Mouse (Mus musculus): Measurements from ENCODE around the gene Sox5. TPM values are rescaled to one million over a fixed set of nuclear protein-coding genes. Genes with fewer than 3 reads are reported as not detected.
"Not testable (repeated sequence)": the region's sequence is repeated elsewhere in the genome, so short reads cannot be mapped to it uniquely, and the experiment has no call there.

Gene Sox5
- polyA plus RNA-seq, 1 experiment from 2014 or later: 23.4 TPM

DNA sequence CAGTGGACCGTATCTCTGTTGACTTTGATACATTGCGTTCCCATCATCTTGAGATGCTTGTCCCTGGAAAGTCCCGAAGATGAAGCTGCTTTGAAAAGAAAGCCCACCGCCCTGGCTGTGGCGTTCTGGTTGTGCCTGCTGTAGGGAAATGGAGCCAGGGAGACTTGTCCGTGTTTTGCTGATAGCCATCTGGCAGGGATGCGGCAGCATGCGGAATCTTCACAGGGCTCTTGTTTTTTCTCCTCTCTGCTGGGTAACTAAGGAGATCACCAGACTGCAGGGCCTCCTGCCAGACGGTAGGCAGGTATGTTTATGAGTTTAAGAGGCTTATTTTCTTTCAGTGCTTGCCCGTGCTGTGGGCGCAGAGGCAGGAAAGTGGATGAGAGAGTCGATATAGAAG lies 499.0 kb downstream of the Sox5 start:
- WGBS: 77% methylated on average over 12 of the region's 12 CpGs
- Histone ChIP-seq H3K9me3 (replicated peaks; ENCODE audit: control insufficient read depth, low read length) (no peaks in the 10 kb centered on the region), H3K27me3 (ENCODE audit: control insufficient read depth, insufficient read depth, low read length) (no peaks in the 10 kb centered on the region), H3K9ac (replicated peaks; ENCODE audit: low read length) (no peak overlapping the region), H3K4me1 (ENCODE audit: control insufficient read depth, insufficient read depth, low read length) (no peaks in the 10 kb centered on the region), H3K4me2 (ENCODE audit: low read depth, low read length) (no peak overlapping the region), H3K4me3 (ENCODE audit: low read depth, low read length) (no peak overlapping the region), H3K36me3 (replicated peaks; ENCODE audit: control insufficient read depth, insufficient read depth, low read depth, low read length) (no peaks in the 10 kb centered on the region), H3K27ac (replicated peaks; ENCODE audit: low read depth, low read length) (no peak overlapping the region)
- DNase-seq (ENCODE audit: low spot score) (no peak), ATAC-seq (replicated peaks; ENCODE audit: insufficient number of reproducible peaks, low FRiP score, low TSS enrichment, low read depth) (no peak)

DNA sequence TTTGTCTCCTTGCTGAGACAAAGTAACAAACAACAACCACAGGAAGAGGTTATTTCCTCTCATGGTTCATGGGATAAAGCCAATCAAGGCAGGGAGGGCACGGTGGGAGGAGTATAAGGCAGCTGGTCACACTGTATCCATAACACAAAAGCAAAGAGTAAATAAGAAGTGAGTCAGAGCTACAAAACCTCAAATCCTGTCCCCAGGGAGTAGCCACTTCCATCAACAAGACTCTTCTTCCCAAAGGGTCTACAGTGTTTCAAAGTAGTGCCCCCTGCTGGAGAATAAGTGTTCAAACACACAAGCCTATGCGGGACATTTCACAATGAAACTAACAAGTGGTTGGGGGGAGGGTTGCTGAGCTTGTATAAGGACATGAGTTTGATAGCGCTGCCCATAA lies 500.1 kb downstream of the Sox5 start:
- Histone ChIP-seq H3K27me3 (ENCODE audit: control insufficient read depth, insufficient read depth, low read length) (no peaks in the 10 kb centered on the region), H3K9ac (replicated peaks; ENCODE audit: low read length) (no peak overlapping the region), H3K36me3 (replicated peaks; ENCODE audit: control insufficient read depth, insufficient read depth, low read depth, low read length) (no peaks in the 10 kb centered on the region), H3K4me2 (ENCODE audit: low read depth, low read length) (no peak overlapping the region), H3K9me3 (replicated peaks; ENCODE audit: control insufficient read depth, low read length) (no peaks in the 10 kb centered on the region), H3K4me3 (ENCODE audit: low read depth, low read length) (no peak overlapping the region), H3K4me1 (ENCODE audit: control insufficient read depth, insufficient read depth, low read length) (no peaks in the 10 kb centered on the region), H3K27ac (replicated peaks; ENCODE audit: low read depth, low read length) (no peak overlapping the region)
- DNase-seq (ENCODE audit: low spot score) (no peak), ATAC-seq (replicated peaks; ENCODE audit: insufficient number of reproducible peaks, low FRiP score, low TSS enrichment, low read depth) (no peak)
- WGBS: 90% methylated on average over 2 of the region's 3 CpGs

DNA sequence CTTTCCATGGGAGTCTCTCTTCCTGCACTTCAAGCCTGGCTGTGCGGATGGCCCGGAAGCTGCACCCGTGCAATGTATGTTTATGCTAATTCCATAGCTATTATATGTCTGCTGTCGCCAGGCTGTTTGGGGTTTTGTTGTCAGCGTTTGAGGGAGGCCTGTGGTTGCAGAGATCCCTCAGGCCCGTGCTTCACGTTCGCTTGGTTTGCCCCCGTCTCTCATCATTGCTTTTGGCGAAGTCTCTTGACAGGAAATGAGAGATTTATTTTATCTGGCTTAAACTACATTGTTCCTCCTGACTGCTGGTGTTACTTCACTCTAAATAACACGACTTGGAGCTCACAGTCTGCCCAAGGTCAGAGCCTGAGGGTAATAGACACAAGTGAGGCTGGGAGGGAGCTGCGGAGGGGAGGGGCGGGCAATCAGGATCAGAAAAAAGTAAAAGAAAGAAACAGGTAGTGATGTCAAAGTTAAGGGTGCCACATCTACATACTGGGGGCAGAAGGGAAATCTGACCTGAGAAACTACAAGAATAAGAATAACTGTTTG lies 503.2 kb downstream of the Sox5 start:
- H3K9me3 ChIP-seq (replicated peaks; ENCODE audit: control insufficient read depth, low read length): no peaks in the 10 kb centered on the region
- ATAC-seq (replicated peaks; ENCODE audit: insufficient number of reproducible peaks, low FRiP score, low TSS enrichment, low read depth) (no peak), DNase-seq (ENCODE audit: low spot score) (no peak)
- no peak overlapping the region for H3K27ac ChIP-seq (replicated peaks; ENCODE audit: low read depth, low read length)
- H3K9ac ChIP-seq (replicated peaks; ENCODE audit: low read length): no peak overlapping the region
- H3K4me1 ChIP-seq (ENCODE audit: control insufficient read depth, insufficient read depth, low read length): no peaks in the 10 kb centered on the region
- H3K4me2 ChIP-seq (ENCODE audit: low read depth, low read length): no peak overlapping the region
- no peak overlapping the region for H3K4me3 ChIP-seq (ENCODE audit: low read depth, low read length)
- 62% methylated on average over 13 of the region's 13 CpGs for WGBS
- H3K27me3 ChIP-seq (ENCODE audit: control insufficient read depth, insufficient read depth, low read length): no peaks in the 10 kb centered on the region
- no peaks in the 10 kb centered on the region for H3K36me3 ChIP-seq (replicated peaks; ENCODE audit: control insufficient read depth, insufficient read depth, low read depth, low read length)

DNA sequence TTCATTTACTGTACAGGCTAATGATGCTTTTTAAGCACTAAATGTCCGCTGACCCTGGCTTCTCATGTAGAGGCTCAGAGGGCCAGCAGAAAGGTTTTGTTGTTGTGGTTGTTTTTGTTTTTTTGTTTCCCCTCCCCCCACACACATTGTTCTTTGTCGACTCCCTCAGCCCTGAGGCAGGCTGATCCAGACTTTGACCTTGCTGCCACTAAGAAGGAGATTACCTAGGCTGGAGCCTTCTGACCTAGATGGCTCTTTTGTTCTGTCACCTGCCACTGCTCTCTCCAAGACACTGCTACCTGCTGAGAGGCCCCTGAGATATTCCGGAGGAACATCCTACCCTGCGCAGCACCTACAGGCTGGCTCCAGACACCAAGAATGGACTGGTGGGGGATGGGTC lies 508.4 kb downstream of the Sox5 start:
- H3K9me3 ChIP-seq (replicated peaks; ENCODE audit: control insufficient read depth, low read length); H3K27ac ChIP-seq (replicated peaks; ENCODE audit: low read depth, low read length); H3K9ac ChIP-seq (replicated peaks; ENCODE audit: low read length); DNase-seq (ENCODE audit: low spot score); H3K4me1 ChIP-seq (ENCODE audit: control insufficient read depth, insufficient read depth, low read length); H3K4me2 ChIP-seq (ENCODE audit: low read depth, low read length); ATAC-seq (replicated peaks; ENCODE audit: insufficient number of reproducible peaks, low FRiP score, low TSS enrichment, low read depth); H3K36me3 ChIP-seq (replicated peaks; ENCODE audit: control insufficient read depth, insufficient read depth, low read depth, low read length); H3K4me3 ChIP-seq (ENCODE audit: low read depth, low read length); H3K27me3 ChIP-seq (ENCODE audit: control insufficient read depth, insufficient read depth, low read length): not testable (repeated sequence)
- WGBS: 23% methylated on average over 4 of the region's 4 CpGs

DNA sequence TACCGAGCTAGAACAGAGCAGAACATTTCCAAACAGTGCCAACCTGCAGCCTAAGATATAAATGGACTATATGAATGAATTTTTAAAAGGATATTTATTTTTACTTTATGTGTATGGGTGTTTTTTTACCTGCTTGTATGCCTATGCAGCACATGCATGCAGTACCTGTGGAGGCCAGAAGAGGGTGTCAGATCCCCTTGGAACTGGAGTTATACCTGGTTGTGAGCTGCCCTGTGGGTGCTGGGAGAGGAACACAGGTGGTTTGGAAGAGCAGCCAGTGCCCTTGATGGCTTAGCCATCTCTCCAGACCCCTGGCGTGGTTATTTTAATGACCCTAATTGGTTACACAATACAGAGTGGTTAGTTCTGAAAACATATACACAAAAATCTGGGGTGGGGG lies 510.5 kb downstream of the Sox5 start:
- H3K9me3 ChIP-seq (replicated peaks; ENCODE audit: control insufficient read depth, low read length): no peaks in the 10 kb centered on the region
- no peak overlapping the region for H3K4me2 ChIP-seq (ENCODE audit: low read depth, low read length)
- H3K27me3 ChIP-seq (ENCODE audit: control insufficient read depth, insufficient read depth, low read length): no peaks in the 10 kb centered on the region
- H3K36me3 ChIP-seq (replicated peaks; ENCODE audit: control insufficient read depth, insufficient read depth, low read depth, low read length): no peaks in the 10 kb centered on the region
- H3K27ac ChIP-seq (replicated peaks; ENCODE audit: low read depth, low read length): no peak overlapping the region
- H3K4me3 ChIP-seq (ENCODE audit: low read depth, low read length): no peak overlapping the region
- H3K9ac ChIP-seq (replicated peaks; ENCODE audit: low read length): no peak overlapping the region
- DNase-seq (ENCODE audit: low spot score) (no peak), ATAC-seq (replicated peaks; ENCODE audit: insufficient number of reproducible peaks, low FRiP score, low TSS enrichment, low read depth) (no peak)
- no peaks in the 10 kb centered on the region for H3K4me1 ChIP-seq (ENCODE audit: control insufficient read depth, insufficient read depth, low read length)
- WGBS: 79% methylated on average over 2 of the region's 2 CpGs

DNA sequence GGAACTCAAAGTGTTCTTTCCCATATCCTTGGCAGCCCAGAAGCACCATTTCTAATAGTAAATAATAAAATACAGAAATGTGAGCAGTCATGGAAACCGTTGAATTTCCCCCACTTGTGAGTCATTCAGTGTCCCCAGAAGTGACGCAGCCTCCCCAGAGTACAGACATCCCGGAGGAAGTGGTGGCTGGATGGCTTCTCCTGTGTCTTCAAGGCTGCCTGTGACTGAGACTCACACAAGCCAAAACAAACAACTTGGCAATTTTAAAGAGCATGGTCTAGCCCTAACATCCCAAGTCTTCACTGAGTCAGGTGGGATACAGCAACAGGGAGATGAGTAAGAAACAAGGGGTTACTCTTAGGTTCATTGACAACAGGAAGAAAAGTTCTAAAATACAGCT lies 511.5 kb downstream of the Sox5 start:
- DNase-seq (ENCODE audit: low spot score) (no peak), ATAC-seq (replicated peaks; ENCODE audit: insufficient number of reproducible peaks, low FRiP score, low TSS enrichment, low read depth) (no peak)
- no peaks in the 10 kb centered on the region for H3K36me3 ChIP-seq (replicated peaks; ENCODE audit: control insufficient read depth, insufficient read depth, low read depth, low read length)
- no peaks in the 10 kb centered on the region for H3K4me1 ChIP-seq (ENCODE audit: control insufficient read depth, insufficient read depth, low read length)
- H3K9ac ChIP-seq (replicated peaks; ENCODE audit: low read length): no peak overlapping the region
- no peak overlapping the region for H3K4me3 ChIP-seq (ENCODE audit: low read depth, low read length)
- 82% methylated on average over 3 of the region's 3 CpGs for WGBS
- no peaks in the 10 kb centered on the region for H3K9me3 ChIP-seq (replicated peaks; ENCODE audit: control insufficient read depth, low read length)
- H3K27ac ChIP-seq (replicated peaks; ENCODE audit: low read depth, low read length): no peak overlapping the region
- no peaks in the 10 kb centered on the region for H3K27me3 ChIP-seq (ENCODE audit: control insufficient read depth, insufficient read depth, low read length)
- no peak overlapping the region for H3K4me2 ChIP-seq (ENCODE audit: low read depth, low read length)

DNA sequence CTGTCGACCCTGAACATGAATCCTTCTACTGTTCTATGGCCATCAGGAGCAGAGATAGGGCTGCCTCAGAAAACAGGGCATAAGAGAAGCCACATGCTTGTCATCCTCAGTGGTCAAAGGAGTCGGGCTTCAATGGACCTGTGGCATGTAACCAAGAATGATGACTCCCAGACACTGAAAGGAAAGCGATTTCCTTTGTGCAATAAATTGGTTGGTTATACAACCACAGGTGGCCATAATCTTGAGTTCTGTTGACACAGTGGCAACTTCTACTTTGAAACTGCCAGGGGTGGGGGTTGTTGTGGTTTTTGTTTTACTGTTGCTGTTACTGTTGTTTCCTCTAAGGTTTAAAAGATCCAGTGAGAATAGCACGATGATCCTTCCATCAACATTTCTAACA lies 512.1 kb downstream of the Sox5 start:
- WGBS: 76% methylated on average over 4 of the region's 4 CpGs
- H3K27ac ChIP-seq (replicated peaks; ENCODE audit: low read depth, low read length): no peak overlapping the region
- ATAC-seq (replicated peaks; ENCODE audit: insufficient number of reproducible peaks, low FRiP score, low TSS enrichment, low read depth) (no peak), DNase-seq (ENCODE audit: low spot score) (no peak)
- no peak overlapping the region for H3K4me3 ChIP-seq (ENCODE audit: low read depth, low read length)
- H3K36me3 ChIP-seq (replicated peaks; ENCODE audit: control insufficient read depth, insufficient read depth, low read depth, low read length): no peaks in the 10 kb centered on the region
- no peaks in the 10 kb centered on the region for H3K27me3 ChIP-seq (ENCODE audit: control insufficient read depth, insufficient read depth, low read length)
- H3K4me1 ChIP-seq (ENCODE audit: control insufficient read depth, insufficient read depth, low read length): no peaks in the 10 kb centered on the region
- H3K4me2 ChIP-seq (ENCODE audit: low read depth, low read length): no peak overlapping the region
- no peak overlapping the region for H3K9ac ChIP-seq (replicated peaks; ENCODE audit: low read length)
- no peaks in the 10 kb centered on the region for H3K9me3 ChIP-seq (replicated peaks; ENCODE audit: control insufficient read depth, low read length)

DNA sequence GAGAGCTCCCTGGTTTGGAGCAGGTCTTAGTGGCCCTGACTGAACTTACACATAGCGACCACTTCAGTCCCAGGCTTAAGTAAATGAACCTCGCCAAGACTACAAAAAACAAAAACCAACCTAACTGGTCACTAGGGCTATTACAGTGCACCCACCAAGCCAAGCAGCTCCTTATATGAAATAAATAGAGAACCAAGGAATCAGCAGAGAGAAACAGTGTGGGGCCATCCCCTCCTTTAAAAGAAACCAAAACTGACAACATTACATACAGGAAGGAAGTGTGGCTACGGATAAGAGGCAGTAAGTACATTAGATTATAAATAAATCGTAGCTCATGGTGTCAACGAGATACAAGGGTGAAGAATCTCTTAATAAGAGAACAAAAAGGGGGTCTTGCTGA lies 516.0 kb downstream of the Sox5 start:
- H3K27ac ChIP-seq (replicated peaks; ENCODE audit: low read depth, low read length): no peak overlapping the region
- 86% methylated on average over 5 of the region's 5 CpGs for WGBS
- ATAC-seq (replicated peaks; ENCODE audit: insufficient number of reproducible peaks, low FRiP score, low TSS enrichment, low read depth): no peak
- H3K9me3 ChIP-seq (replicated peaks; ENCODE audit: control insufficient read depth, low read length): no peaks in the 10 kb centered on the region
- H3K9ac ChIP-seq (replicated peaks; ENCODE audit: low read length): no peak overlapping the region
- no peaks in the 10 kb centered on the region for H3K36me3 ChIP-seq (replicated peaks; ENCODE audit: control insufficient read depth, insufficient read depth, low read depth, low read length)
- H3K4me2 ChIP-seq (ENCODE audit: low read depth, low read length): no peak overlapping the region
- DNase-seq (ENCODE audit: low spot score): no peak
- no peak overlapping the region for H3K4me3 ChIP-seq (ENCODE audit: low read depth, low read length)
- peaks cover 3% of the 10 kb centered on the region; the same call in 1 of the 2 replicates for H3K4me1 ChIP-seq (ENCODE audit: control insufficient read depth, insufficient read depth, low read length)
- H3K27me3 ChIP-seq (ENCODE audit: control insufficient read depth, insufficient read depth, low read length): no peaks in the 10 kb centered on the region
